Mouse (Mus musculus) megakaryocyte progenitor cell, adult 5-6 weeks (primary cell): ENCODE measurements around the gene Tenm4. TPM values are rescaled to one million over a fixed set of nuclear protein-coding genes. Genes with fewer than 3 reads are reported as not detected.
A peak's percentile ranks its signal among the peaks of the same experiment; 100 is the strongest.

Experiments
- ATAC-seq: replicated peaks from 2 replicates; pipeline ENCODE4 v1.8.0; 2016; ENCODE audit warnings: mild to moderate bottlenecking, moderate TSS enrichment, inconsistent platforms; ENCODE audit not compliant: poor library complexity
- total RNA-seq, 2 experiments: library from RNA; stranded (forward) in 1 of 2; stranded (reverse) in 1 of 2; fragments of 157-497, 149-512 nt in 1 of 2; fragments of 200-1000 nt in 1 of 2; gene quantifications; 2 replicates each; pipeline versions ENCODE4 v1.2.3 to v1.2.4; 2015 to 2017

Tenm4 gene
- total RNA-seq, 2 experiments from 2014 or later = not detected

GRCm38 (mm10) chr7:96235847-96236246 lies 64.8 kb downstream of the Tenm4 start:
- ATAC-seq = no peak

GRCm38 (mm10) chr7:96240661-96241060 lies 69.6 kb downstream of the Tenm4 start:
- no peak for ATAC-seq

- no peak for ATAC-seq
Observed at GRCm38 (mm10) chr7:96242328-96243185, 71.5 kb downstream of the Tenm4 start.

GRCm38 (mm10) chr7:96244796-96245195 lies 73.8 kb downstream of the Tenm4 start:
- ATAC-seq = no peak

GRCm38 (mm10) chr7:96259630-96260029 lies 88.6 kb downstream of the Tenm4 start:
- ATAC-seq = no peak

- ATAC-seq = no peak
Observed at GRCm38 (mm10) chr7:96262182-96262581, 91.1 kb downstream of the Tenm4 start.

GRCm38 (mm10) chr7:96265941-96266340 lies 94.9 kb downstream of the Tenm4 start:
- ATAC-seq = no peak

- peak; percentile 96 for ATAC-seq
Observed at GRCm38 (mm10) chr7:96267266-96267665, 96.2 kb downstream of the Tenm4 start.

GRCm38 (mm10) chr7:96270684-96271083 lies 99.6 kb downstream of the Tenm4 start:
- no peak for ATAC-seq

GRCm38 (mm10) chr7:96272068-96272467 lies 101.0 kb downstream of the Tenm4 start:
- no peak for ATAC-seq

GRCm38 (mm10) chr7:96274486-96274885 lies 103.4 kb downstream of the Tenm4 start:
- no peak for ATAC-seq

- ATAC-seq = no peak
Observed at GRCm38 (mm10) chr7:96277550-96277949, 106.5 kb downstream of the Tenm4 start.

- no peak for ATAC-seq
Observed at GRCm38 (mm10) chr7:96278378-96278777, 107.3 kb downstream of the Tenm4 start.

GRCm38 (mm10) chr7:96280795-96281194 lies 109.7 kb downstream of the Tenm4 start:
- no peak for ATAC-seq

GRCm38 (mm10) chr7:96290576-96290975 lies 119.5 kb downstream of the Tenm4 start:
- no peak for ATAC-seq

- peak; percentile 63 for ATAC-seq
Observed at GRCm38 (mm10) chr7:96295959-96296358, 124.9 kb downstream of the Tenm4 start.

- ATAC-seq = no peak
Observed at GRCm38 (mm10) chr7:96300826-96301397, 129.9 kb downstream of the Tenm4 start.

- no peak for ATAC-seq
Observed at GRCm38 (mm10) chr7:96301813-96302212, 130.8 kb downstream of the Tenm4 start.

- ATAC-seq = no peak
Observed at GRCm38 (mm10) chr7:96303963-96304362, 132.9 kb downstream of the Tenm4 start.

GRCm38 (mm10) chr7:96305382-96305935 lies 134.4 kb downstream of the Tenm4 start:
- no peak for ATAC-seq

GRCm38 (mm10) chr7:96308106-96308505 lies 137.1 kb downstream of the Tenm4 start:
- no peak for ATAC-seq

- no peak for ATAC-seq
Observed at GRCm38 (mm10) chr7:96329343-96329742, 158.3 kb downstream of the Tenm4 start.
